Mouse (Mus musculus): ENCODE measurements around the gene Atp6v1e1.
"Not testable (repeated sequence)": the region's sequence is repeated elsewhere in the genome, so short reads cannot be mapped to it uniquely, and the experiment has no call there.

DNA sequence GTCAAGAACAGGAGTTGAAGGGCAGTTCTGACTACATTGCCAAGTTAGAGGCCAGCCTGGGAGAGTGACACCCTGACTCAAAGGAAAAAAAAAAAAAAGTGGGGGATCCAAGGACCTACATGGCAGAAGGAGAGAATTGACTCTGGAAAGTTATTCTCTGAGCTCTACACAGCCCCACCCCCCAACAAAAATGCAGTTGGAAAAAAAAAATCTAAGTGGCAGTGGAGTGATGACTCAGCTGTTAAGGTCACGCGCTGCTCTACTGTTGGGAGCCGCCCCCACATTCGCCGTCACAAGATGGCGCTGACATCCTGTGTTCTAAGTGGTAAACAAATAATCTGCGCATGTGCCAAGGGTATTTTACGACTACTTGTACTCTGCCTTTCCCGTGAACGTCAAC, 10.6 kb downstream of the Atp6v1e1 start:
- not testable (repeated sequence) for TF ChIP-seq CTCF (IDR thresholded peaks at IDR 0.05; ENCODE audit: control insufficient read depth, insufficient read depth, insufficient replicate concordance, low read depth, low read length); POLR2A (IDR thresholded peaks at IDR 0.05; ENCODE audit: control insufficient read depth, low read depth, low read length)

Measured in testis, adult 2 months (tissue).